Mouse (Mus musculus): ENCODE data around the gene Ackr4. TPM values are rescaled to one million over a fixed set of nuclear protein-coding genes. Genes with fewer than 3 reads are reported as not detected.
A peak's percentile ranks its signal among the peaks of the same experiment; 100 is the strongest.

Gene Ackr4
- polyA plus RNA-seq, 2 experiments from 2014 or later: 0.51 to 0.73 TPM

DNA sequence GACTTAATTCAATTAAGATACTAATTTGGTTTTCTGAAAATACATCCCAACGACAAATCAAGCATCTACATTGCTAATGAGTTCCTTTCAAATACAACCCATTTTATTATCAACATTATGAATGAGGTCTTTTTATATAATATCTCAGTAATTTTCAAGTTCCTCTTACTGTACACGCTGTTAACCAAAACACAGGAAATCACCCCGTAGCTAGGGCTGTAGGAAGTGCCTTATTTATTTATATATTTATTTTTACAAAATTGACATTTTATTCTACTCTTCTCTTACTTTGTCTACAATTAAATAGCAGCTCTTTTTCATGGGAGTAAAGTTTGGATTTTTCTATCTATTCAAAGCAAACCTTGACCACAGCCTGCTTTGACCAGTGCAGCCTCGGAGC, 87.0 kb downstream of the Ackr4 start:
- ATAC-seq: no peak

- ATAC-seq: no peak
These were observed 87.6 kb downstream of the Ackr4 start for GRCm38 (mm10) chr9:104039031-104039695.

DNA sequence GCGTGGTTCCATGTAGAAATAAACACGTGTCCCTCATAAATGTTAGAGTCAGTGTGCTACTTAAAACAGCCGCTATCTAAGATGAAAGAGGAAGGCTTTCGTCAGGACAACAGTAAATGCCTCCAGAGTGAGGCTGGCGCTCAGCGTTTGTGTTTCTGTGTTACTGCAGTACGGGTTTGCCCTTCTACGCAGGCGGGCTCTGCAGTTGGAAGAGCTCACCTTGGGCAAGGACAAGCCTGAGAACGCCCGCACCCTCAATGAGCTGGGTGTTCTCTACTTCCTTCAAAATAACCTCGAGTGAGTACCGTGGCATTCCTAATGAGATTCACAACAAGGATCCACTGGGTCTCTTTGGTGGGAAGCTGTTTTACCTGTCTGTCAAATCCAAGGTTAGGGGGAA, 88.5 kb downstream of the Ackr4 start:
- ATAC-seq: no peak

DNA sequence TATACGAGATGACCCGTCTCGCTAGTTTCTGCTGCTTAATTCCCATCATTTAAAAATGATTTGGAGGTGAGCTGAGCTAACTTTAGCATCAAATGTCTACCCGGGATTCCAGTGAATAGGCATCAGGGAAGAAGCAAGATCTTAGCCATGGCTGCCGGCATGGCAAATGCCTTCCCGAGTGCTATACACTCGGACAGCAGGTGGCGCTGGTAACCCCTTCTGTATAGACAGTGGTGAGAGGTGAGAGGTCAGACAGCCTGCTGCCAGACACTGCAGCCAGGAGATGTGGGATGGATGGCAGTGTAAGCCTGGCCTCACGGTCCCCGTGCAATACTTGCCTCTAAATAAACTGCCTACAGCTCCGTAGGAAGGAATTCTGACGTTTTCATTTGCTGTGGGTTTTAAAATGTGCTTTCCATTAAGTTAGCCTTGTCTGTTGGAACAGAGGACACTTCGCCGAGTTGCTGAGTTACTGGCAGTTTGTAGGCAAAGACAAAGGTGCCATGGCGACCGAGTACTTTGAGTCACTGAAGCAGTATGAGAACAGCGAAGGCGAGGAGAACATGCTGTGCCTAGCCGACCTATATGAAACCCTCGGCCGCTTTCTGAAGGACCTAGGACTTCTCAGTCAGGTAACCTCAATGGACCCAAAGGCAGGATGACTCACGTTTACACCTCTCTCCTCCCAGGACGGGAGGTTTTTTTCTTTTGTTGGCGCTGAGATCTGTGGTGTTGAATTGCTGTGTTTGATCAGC, 91.3 kb downstream of the Ackr4 start:
- peak; percentile 71 for ATAC-seq

DNA sequence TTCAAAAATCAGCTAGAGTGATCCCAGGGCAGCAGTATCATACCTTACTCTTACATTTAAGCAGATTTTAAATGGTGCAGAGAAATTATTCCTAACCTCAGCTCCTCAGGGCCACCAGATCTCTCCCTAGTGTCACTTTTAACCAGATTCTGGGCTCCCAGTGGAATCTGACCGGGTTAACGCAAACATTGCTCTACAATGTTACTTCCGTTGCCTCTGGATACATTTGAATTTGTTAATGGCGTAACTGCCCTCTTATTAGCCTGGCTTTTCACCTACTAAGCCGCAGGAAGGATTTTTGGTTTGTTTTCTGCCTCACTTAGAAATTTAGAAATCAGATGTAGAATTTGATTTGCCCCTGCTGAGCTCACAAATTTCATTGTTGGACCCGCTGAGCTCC, 92.0 kb downstream of the Ackr4 start:
- ATAC-seq: no peak

DNA sequence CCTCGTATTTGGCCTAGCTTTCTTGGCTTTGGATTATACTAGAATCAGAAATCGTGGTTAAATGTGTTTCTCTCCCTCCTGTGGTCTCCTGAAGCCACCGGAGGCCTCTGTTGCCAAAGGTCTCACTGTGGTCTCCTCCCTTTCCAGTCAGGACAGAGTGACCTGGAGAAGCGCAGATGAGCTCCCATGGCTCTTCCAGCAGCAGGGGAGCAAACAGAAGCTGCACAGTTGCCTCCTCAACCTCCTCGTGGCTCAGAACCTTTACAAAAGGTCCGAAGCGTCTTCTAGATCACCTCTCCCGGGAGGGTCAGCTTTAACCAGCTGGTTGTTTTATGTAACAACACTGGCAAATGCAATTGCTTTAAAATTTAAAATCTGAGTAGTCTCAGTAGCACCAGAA, 92.5 kb downstream of the Ackr4 start:
- ATAC-seq: no peak

Other genes starting within 250 kb of the Ackr4 start
- under 1 TPM; 0.23 to 0.82 TPM for gene Nphp3, start 124.4 kb downstream of the Ackr4 start, polyA plus RNA-seq (2017; shearing (Covaris generic))
- gene Gm28305, start 86.3 kb downstream of the Ackr4 start, polyA plus RNA-seq (2017; shearing (Covaris generic)): not detected
- gene Uba5, start 63.8 kb downstream of the Ackr4 start, polyA plus RNA-seq (2017; shearing (Covaris generic)): 10 to 100 TPM; 11.5 to 12.1 TPM
- 1 to 10 TPM; 5.9 to 6.8 TPM for gene Acad11, start 63.6 kb downstream of the Ackr4 start, polyA plus RNA-seq (2017; shearing (Covaris generic))
- 10 to 100 TPM; 16.9 to 23.4 TPM for gene Dnajc13, start 136.0 kb upstream of the Ackr4 start, polyA plus RNA-seq (2017; shearing (Covaris generic))
- gene Acpp, start 210.8 kb upstream of the Ackr4 start, polyA plus RNA-seq (2017; shearing (Covaris generic)): 1 to 10 TPM; 1.7 to 3.7 TPM

Data from activated CD4-positive, CD25-positive, alpha-beta regulatory T cell, adult 4 months (primary cell).